Mouse (Mus musculus) erythroblast, embryonic 14.5 days (primary cell): Measurements from ENCODE around the gene Ccdc158.

Source experiments
- GATA1 ChIP-seq: IDR thresholded peaks from 2 replicates; pipeline ENCODE4 v1.6.1; 2012; ENCODE audit warnings: low read length, inconsistent platforms, mixed read lengths
- TAL1 ChIP-seq: IDR thresholded peaks from 3 replicates; pipeline ENCODE4 v1.6.1; 2012; ENCODE audit warnings: low read length, inconsistent platforms, mixed read lengths

DNA sequence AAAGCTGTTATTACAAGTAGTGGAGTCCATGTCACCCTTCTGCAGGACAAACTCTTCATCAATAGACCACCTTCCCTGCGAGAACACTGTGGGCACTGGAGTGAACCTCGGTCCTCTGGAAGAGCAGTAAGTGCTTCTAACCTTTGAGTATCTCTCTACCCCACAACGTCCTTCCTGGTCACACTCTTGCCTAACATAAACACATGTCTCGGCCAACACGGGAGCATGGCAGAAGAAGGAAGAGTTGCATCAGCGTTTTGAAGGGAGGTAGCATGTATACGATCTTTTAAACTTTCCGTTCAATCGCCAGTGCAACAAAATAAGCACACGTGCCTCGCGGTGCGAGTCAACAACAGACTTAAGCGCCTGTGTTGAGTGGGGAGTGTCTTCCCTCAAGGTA is 95.5 kb downstream of the Ccdc158 start:
- no peak for TF ChIP-seq GATA1
- TF ChIP-seq TAL1: no peak
